Mouse (Mus musculus): ENCODE measurements around the gene Wwox.

Gene Wwox

DNA sequence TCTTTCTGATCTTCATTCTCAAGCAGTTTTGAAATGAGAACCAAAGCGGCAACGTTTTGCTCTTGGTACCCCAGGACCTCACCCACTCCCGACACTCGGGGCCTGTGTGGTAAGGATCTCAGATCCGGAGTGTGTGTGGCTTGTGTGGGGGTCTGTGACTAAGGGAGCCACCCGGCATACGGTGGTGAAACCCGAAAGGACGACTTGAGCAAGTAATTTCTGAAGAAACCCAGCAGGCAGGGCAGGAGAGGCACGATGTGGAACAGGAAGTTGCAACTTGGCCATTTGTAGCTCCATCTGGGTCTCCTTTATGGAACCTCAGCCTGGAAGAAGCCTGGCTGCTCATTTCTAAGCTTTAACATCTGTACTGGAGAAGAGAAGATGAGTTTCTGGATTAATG is 697.4 kb downstream of the Wwox start:
- DNase-seq = no peak

DNA sequence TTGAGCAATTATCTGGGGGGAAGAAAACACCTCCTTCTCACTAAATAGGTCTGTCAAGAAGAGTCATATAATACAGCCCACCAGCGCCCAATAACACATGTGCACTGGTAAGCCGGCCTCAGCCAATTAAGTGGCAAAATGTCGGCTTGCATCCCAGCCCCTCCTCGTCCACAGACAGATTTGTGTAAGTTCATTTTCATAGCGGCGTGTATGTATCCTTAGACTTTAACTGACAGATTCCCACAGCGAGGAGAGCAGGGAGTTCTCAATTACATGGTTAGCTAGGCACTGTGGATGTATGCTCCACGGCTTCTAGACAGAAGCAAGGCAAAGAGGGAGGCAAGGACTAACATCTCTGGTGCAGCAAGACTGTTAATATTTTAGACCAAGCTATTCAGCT is 702.2 kb downstream of the Wwox start:
- no peak for DNase-seq

DNA sequence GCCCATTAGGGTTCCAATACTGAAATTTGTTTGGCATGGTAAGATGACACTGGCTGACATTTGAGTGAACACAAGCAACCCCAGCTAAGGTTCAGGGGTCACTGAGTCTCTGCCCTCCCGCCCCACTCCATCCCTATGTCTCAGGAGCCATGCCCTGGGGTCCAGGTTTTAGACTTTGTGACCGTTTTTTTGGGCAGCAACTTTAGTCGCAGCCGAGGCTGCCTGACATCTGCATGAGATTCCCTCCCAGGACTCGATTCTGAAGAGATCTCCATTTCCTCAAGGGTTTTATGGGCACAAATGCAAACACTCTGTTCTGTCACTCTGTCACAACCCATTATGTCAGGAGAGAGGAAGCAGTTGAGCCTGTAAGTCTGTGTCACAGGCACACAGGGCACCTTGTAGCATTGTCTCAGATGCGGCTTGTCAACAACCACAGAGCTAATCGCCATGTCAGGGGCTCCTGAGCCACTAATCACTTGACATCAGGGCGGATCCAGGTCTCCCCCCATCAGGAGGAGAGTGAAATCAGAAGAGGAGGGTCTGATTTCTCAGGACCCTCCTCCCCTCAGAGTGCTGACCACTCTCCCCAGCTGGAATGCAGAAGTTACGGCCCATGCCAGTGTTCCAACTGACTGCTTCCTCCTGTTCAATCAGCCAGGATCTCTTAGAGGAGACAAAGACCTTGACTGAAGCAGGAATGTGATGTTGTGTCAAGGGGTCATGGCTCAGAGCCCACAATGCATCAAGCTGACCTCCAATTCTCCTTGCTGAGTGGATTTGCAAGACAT is 704.3 kb downstream of the Wwox start:
- no peak for DNase-seq

DNA sequence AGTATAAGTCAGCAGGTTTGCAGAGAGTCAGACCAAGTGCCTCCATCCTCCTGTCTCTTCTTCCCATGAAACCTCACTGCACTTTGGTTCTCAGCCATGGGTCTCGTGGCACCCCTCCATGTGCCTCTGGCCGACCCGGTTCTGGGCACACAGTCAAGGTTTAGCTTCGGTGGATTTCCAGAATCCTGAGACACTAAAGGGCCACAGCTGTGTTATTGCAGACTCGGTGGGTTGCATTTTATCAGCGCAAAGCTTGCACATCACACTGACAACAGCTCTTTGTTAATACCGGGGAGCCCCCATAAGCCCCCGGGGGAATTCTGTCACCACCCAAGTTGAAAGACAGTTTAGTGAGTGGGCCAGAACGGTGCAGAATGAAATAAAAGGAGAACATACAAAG is 707.6 kb downstream of the Wwox start:
- no peak for DNase-seq

DNA sequence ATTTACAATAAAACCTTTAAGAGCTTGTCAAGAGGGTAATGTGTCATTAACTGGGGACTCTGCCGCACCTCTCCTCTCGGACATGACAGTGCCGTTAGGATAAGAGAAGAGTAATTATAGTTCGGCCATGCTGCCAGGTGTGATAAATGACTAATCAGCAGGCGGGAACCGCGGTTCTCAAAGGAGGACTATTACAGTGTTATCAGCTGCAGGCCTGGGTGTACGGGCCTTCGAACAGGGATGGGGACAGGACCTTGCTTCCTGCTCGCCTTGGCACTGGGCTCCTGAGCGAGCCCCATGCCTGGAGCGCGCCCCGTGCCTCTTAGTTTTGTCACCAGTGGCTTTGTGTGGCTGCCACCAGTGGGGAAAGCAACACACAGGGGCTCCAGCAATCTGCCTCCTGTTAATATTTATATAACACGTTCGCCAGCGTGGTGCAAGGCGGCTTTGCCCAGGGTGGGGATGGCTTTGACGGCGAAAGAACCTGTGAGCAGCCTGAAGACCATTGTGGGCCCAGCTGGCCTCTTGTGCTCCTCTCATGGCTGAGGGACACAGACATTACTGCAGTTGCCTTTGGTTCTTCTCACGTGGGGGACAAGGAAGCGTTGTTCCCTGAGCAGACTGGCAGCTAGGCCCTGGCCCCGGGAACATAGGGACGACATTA is 711.1 kb downstream of the Wwox start:
- no peak for DNase-seq

DNA sequence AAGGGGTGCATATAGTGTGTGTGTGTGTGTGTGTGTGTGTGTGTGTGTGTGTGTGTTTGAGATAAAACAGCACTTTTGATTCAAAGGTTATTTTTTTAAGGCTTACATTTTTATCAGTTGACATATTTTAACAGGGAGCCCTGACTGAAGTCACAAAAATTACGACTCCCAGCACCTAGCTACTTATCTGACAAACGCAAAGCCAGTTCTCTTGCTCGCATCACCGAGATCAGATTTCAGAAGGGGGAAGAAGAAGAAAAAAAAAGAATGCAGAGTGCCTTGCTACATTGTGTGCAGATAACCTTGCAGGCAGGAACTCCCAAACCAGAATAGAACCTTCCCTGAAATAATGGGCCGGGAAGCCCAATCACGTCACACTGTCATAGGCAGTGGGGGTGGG is 712.0 kb downstream of the Wwox start:
- no peak for DNase-seq

DNA sequence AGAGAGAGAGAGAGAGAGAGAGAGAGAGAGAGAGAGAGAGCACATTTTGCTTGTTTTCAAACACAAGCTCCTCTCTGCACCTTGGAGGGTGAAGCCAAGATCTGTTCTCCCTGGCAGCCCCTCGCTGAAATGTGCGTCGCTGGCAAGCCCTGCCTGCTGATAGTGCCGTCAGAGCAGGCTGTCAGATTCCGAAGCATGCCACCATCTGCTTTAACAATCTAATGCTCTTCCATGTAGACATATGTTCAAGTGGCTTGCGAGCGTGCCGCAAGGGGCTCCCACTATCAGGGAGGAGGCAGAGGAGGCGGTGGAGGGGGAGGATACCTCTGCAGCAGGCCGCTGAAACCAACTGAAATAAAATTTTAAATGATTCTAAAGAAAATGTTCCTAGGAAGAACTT is 714.6 kb downstream of the Wwox start:
- peak; percentile 80 for DNase-seq

DNA sequence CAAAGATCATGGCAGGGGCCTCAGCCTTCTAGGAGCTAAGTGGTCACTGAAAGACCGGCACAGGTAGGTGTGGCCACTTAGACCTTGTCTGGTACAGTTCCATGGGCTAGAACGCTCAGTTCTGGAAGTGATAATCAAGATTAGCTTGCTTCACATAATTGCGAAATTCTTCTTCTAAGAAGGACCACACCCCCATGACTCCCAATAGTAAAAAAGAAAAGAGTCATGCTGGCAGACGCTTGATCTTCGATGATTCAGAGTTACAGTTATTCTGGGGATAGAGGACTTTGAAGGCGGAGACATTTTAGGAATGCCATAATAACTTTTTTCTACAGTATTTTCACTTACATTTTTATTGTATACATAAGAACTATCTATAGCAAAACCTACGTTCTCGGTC is 716.7 kb downstream of the Wwox start:
- no peak for DNase-seq

DNA sequence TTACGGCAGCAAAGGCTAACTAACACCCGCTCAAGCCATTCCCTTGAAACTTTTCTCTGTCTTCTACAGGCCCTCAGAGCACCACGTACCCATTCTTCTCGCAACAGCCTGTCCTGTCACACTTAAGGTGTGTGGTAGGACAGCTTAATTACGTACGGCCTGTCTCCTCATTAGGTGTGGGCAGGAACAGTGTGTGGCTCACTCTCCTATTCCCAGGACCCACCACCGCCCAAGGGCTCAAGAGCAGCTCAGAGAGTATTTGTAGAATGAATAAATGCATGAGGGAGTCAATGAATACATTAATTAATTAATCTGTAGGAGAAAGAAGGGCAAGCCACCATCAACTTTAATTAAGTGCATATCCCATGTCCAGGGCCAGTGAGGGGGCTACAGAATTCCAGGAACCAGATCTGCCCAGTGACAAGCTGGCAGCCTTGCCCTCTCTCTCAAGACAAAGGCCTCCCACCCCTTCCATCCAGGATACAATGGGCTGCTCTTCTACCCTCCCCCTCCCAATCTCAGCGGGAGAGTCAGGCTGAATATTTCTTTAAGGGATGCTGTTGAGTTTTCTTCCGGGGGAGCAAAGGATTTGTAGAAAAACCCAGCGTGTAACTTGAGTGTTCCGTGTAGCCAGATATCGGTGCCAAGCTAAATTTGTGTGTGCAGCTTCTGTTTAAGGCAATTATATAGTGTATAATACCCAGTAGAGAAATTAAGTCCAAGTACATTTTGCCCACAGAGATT is 718.7 kb downstream of the Wwox start:
- DNase-seq = peak; percentile 54

DNA sequence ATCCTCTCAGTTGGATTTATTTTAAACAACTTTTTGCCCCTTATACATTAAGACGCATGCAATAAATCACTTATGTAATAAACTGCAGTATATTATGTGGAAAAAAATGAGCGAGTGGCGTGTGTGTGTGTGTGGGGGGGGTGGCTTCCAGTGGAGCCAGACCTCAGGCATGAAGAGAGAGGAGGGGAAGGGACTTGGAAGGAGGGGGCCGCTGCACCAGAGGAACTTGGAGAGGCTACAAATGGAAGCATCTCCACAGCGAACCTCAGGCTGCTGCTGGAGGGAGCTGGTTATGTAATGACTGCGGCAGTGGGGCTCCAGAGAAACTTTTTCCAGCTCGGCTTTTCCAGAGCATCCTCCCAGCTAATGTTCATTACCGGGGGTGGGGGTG is 719.3 kb downstream of the Wwox start:
- DNase-seq = peak; percentile 57

DNA sequence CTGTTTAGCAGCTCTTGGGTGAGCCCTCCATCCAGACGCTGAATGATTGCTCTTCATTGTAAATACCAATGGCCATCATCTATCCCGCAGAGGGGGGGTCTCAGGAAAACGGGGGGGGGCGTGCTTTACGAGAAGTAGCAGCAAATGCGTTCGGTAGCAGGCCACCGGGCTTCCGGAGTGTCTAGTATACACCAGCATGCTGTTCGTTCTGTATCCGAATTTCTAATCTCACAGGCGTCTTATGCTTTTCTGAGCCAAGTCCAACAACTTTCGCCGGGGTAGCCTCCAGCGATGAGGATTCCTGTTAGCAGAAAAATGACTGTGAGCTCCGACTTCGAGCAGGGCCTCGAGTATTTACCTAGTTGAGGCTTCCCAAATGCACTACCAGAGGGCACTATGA is 719.8 kb downstream of the Wwox start:
- peak; percentile 76 for DNase-seq

DNA sequence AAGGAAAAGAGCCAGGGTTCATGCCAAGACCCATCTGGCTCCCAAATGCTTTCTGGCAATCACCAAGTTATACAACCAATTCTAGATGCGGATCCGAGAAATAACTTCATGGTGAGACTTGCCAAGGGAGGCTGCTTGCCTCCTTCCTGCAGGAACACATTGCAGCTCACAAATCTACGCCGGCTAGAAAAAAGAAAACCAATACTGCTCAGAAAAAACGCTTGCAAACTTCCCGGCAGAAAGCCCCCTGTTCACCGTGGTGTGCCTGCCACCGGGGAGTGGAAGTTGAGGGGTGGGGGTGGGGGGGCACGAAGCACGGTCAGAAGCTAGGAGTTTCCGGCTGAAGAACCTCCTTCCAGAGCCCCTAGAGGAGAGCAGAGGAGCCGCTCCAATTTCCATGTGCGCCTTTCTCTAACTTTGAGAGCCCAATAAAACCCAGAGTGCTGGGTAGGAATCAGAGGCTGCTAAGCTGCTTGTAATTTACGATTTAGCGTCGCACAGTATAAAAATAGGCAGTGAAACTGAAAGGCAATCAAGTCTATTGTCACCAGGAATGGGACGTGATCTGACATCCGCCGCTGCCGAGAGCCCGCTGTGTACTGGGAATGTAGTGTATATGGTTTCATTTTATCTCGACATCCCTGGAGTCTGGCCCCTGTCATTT is 720.4 kb downstream of the Wwox start:
- peak; percentile 85 for DNase-seq

DNA sequence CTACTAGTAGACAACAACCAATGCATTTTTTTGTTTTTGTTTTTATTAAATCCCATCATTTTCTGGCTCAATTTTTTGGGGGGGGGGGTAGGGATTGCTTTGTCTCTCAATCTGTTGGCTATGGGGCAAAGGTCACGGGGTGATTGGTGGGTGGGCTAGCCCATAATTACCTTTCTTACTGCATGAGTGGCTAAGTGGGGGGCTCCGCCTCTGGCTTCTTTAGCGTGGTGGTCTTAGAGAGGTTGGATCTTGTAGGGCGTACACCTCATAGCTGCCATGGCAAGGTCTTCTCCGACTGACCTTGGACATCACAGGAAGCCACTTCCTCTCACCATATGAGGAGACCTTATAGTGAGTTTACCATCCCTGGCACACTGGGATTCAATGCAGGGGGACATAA is 721.0 kb downstream of the Wwox start:
- peak; percentile 50 for DNase-seq

DNA sequence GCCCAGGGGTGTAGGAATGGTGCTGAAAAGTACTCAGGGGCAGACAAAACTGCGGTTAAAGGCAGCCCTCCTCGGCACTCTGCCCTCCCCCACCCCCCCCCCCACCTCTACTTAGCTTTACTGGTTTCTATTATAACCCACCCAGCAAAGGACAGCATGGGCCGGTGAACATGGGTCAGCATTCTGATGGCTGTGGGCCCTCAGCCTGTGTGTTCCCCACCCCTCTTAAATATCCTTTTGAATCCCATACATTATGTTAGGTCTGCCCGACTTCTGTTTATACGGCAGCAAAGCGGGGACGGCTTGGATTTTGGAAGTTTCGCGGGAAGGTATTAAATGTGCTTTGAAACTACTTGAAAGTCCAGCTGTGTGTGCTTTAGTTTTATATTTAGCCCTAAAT is 722.1 kb downstream of the Wwox start:
- no peak for DNase-seq

DNA sequence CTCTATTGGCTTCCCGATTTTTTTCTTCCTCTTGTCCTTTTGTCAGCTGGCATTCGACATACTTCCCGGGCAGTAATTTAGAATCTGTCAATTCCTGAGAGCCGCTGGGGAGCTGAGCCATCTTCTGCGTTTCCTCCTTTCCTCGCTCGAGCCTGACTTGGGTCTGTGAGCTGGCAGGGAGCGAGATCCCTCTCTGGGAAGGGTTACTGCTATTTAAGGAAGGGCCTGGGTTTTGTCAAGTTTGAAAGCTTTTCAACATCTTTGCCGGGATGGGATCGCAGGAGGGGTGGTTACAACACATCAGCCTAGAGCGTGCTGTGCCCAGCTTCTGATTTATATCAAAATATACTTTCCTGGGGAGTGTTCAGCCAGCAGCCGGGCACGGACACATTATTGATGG is 725.4 kb downstream of the Wwox start:
- DNase-seq = no peak

DNA sequence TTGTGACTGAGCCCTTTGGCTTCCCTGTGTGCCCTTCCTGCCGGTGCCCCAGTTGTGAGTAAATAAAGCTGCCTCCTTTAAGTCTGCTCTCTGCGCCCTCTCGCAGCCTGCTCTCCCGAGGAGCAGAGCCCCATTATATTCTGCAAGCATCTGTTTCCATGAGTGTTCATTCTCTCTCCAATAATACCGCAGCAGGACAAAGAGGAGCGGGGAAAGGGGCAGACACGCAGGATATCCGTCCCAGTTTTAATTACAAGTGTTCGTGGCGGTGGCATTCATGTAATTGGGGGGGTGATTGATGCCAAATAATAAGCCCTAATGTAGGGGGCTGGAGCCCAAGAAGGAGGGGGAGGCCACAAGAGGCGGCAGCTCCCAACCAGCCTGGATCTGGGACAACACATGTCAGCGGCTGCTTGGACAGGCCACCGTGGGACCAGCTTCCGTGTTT is 734.2 kb downstream of the Wwox start:
- DNase-seq = no peak

DNA sequence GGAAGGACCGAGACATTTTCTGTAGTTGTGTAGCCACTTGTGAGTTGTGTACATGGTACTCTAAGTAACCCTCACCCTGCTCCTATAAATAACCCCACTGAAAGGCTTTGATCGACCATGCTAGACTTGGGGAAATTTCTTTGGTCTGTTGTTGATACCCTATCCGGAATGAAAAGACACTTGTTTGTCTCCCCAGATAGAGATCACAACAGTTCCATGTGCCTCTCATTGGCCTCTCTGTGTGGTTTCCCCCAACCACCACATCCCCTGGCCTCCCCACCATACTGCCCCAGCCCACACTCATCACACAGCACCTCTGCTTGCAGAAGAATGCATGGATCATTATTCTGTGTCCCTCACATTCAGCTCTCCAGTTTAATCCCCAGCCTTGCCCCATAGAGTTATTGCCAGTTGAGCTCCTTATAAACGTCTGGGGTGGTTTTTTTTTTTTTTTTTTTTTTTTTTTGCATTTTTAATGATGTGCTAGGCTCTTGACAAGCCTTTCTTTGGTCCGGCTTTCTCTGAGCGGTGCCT is 746.0 kb downstream of the Wwox start:
- DNase-seq = no peak

DNA sequence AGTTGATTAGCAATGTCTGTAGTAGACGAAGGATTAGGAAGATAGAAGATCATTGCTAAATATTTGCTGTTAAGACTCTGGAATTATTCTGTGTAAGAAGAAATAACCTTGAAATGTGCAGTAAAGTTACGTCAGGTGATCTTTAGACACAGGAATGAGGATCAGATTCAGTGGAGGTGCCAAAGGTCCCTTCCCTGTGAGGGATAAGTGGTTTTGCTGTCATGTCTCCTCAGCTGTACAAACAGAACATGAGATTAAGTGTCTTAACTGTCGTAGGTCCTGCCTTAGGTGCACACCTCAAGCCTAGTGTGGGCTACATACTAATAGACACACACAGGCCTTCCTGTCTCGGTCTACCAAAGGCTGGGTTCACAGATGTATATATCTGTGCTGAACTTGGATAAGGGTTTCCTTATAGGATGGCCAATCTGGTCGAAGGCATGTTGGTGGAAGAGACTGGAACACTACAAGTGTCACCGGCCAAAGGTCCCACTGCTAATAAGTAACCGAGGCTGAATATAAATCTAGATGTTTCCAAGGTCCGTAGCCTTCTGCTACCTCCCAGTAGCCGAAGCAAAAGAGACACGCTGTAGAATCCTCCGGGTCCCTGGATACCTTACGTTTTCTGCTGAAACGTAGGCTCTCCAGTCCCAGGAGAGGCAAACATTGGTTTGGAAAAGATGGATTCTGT is 746.8 kb downstream of the Wwox start:
- DNase-seq = no peak

DNA sequence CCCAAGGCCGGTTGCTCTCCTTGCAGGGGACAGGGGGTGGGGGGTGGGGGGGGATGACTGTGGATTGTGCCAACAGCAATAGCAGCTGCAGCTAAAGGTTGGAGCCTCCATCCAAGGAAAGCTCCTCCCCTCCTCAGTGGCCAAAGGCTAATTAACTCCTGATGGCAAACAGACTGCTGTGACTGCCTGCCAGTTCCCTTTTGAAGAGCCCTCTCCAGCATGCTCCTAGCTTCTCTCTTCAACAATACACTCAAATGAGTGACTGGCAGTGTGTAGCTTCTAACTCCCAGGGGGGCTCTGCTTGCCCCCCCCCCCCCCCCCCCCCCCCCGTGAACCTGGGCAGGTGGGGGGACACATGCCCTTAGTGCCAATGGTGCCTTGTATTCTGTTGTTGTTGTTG is 747.4 kb downstream of the Wwox start:
- no peak for DNase-seq

DNA sequence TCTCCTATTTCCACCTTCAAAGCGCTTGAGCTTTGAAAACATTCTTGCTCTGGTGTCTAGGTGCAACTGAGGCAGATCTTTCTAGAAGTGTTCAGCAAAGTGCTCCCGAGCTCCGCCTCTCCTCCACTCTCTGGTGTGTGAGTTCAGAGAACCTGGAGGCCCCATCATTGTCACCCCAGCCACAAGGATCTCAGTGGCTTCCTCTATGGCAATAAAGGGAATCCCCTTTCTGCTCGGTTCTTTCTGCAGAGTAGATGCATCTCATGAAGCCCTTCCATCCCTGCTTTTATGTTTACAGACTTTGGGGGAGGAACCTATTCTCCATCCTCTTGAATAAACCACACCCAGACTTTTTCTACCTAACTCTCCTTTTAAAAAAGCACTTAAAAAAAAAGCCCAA is 749.0 kb downstream of the Wwox start:
- DNase-seq = no peak

DNA sequence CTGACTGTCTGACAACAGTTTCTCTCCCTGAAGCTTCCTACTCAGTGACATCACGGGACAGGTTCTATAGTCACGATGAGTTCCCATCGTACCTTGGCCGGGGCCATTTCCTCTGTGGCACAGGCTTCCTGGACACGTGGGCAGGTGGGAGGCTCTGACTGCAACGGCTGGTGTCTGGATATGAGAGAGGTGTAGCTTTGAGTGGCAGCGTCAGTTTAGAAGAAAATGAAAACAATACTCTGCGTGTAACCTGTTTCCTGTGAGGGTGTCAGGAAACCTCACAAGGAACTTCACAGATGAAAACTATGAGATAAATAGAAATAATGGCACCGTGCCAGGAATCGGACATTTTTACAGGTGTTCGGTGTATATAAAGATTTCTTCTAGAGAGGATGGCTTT is 750.4 kb downstream of the Wwox start:
- no peak for DNase-seq

DNA sequence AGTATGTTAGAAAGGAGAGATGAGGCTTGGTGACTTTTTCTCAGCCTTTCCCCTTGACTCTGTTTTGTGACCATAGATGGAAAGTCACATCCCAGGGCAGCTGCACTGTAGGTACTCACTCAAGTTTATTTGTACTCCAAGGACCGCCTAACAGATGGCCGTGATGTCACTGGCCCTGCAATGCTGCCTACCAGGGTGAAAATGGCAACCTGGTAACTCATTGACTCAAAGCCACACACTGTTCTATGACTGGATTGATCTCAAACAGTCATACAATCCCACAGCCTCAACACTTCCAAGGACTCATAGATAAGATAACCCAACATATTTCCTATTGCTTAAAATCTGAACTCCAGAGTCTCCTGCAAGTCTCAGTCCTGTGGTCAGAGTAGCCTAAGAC is 754.3 kb downstream of the Wwox start:
- no peak for DNase-seq

DNA sequence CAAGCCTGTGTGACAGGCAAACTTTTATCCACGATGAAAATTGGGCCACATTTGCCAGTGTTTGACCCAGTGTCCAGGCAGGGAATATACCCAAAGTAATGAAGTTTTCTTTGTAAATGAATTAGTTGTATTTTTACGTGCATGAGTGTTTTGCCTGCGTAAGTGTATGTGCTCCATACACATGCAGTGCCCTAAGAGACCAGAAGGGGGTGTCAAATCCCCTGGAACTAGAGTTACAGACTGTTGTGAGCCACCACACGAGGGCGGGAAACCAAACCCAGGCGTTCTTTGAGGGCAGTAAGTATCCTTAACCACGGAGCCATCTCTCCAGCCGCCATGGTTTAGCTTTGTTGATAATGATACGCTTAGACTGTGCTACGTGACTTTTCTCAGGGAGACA is 755.9 kb downstream of the Wwox start:
- no peak for DNase-seq

Data from cerebellum, adult 9-10 months (tissue).